Mouse (Mus musculus) forebrain, embryonic 16.5 days (tissue): ENCODE measurements at regions not wholly inside any gene's neighbourhood (a gene's known extent, or its start where the extent isn't known, plus 50 kb on each side); places are given as distances from the start of the nearest gene placed in this dataset.

ENCODE experiments used
- ATAC-seq: fragments of 200-750 bp; cut with Nextera tagmentation; 2 replicates; pipeline ENCODE4 v1.8.0; 2017; ENCODE audit warnings: mild to moderate bottlenecking, moderate library complexity
- H3K27ac ChIP-seq: fragments of 300-500 bp; sonication (generic); 2 replicates; pipeline ENCODE4 v1.5.1; 2014; ENCODE audit warnings: low read length, control low read depth
- H3K27me3 ChIP-seq: fragments of 300-500 bp; sonication (generic); replicated peaks from 2 replicates; pipeline ENCODE4 v1.6.1; 2014; ENCODE audit warnings: low read length; ENCODE audit not compliant: control insufficient read depth, insufficient read depth
- H3K36me3 ChIP-seq: fragments of 300-500 bp; sonication (generic); 2 replicates; pipeline ENCODE4 v1.6.1; 2014; ENCODE audit not compliant: control insufficient read depth, insufficient read depth
- H3K4me1 ChIP-seq: fragments of 300-500 bp; sonication (generic); replicated peaks from 2 replicates; pipeline ENCODE4 v1.6.1; 2014; ENCODE audit warnings: low read length; ENCODE audit not compliant: control insufficient read depth, insufficient read depth
- H3K4me2 ChIP-seq: fragments of 300-500 bp; sonication (generic); 2 replicates; pipeline ENCODE4 v1.6.1; 2014; ENCODE audit warnings: mild to moderate bottlenecking, low read length, control low read depth
- H3K4me3 ChIP-seq: fragments of 300-500 bp; sonication (generic); replicated peaks from 2 replicates; pipeline ENCODE4 v1.5.1; 2014; ENCODE audit warnings: mild to moderate bottlenecking, low read length, control low read depth
- H3K9ac ChIP-seq: fragments of 300-500 bp; sonication (generic); replicated peaks from 2 replicates; pipeline ENCODE4 v1.6.1; 2014; ENCODE audit warnings: low read depth, low read length, control low read depth
- H3K9me3 ChIP-seq: fragments of 300-500 bp; sonication (generic); 2 replicates; pipeline ENCODE4 v1.6.1; 2016; ENCODE audit warnings: low read length; ENCODE audit not compliant: control insufficient read depth
- WGBS: fragments of 180-500 bp; shearing (Covaris S2); extraction: QIAGEN DNeasy Blood & Tissue Kit; methylation state at CpG from one replicate; pipeline ENCODE4 v1.1.7; 2014; 5-methylcytosine and 5-hydroxymethylcytosine counted together

DNA sequence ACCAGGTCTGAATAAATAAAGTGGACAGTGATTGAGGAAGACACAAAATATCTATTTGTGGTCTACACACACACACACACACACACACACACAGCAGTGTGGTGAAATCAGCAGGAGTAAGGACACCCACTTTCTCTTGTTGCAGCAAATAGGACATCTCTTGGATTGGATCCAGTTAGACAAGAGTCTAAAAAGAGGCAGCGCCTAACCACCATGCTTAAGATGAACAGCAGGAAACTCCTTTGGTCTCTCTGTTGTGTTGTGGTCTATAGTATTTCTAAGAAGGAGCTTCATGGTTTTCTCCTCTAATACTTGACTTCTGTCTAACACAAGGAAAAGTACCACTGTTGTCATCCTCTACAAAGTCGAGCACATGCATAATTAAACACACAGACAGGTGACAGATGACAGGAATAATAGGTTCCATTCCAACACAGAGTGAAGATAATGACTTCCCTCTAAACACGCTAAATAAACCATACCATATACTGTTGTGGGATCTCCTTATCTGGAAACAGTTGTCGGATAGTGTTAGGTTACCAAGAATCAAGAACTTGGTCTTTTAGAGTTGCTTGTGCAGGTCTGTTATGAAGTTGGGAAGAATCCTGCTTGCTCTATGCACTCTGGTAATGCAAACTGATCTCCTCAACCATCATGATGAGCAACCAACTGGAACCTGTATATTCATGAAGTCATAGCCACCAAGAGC is 82.6 kb upstream of the Bmp2k start:
- Histone ChIP-seq H3K9me3 (no peaks in the 10 kb centered on the region), H3K4me1 (peaks cover 2% of the 10 kb centered on the region; the same call in 1 of the 2 replicates), H3K4me3 (no peak overlapping the region), H3K4me2 (no peak overlapping the region), H3K9ac (no peak overlapping the region), H3K27me3 (no peaks in the 10 kb centered on the region), H3K36me3 (no peaks in the 10 kb centered on the region), H3K27ac (no peak overlapping the region)
- no peak for ATAC-seq
- WGBS: 88% methylated on average over 4 of the region's 4 CpGs

DNA sequence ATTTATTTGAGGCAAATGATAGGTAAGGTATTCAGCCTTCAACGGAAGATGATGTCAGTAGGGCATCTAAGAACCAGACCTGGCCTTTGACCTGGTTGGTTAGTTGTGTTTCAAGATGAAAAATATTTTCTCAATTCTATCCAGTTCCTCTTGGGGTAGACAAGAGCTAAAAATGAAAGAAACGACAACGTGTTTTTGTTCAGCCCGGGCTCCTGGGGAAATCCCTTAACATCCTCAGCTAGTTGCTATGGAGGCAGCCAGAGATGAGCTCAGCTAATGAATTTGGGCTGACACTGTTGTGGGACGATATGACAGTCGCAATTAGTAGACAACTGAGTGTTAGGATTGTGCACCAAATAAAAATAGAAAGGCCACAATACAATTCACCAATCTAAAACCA is 80.6 kb upstream of the Bmp2k start:
- Histone ChIP-seq H3K4me1 (no peaks in the 10 kb centered on the region; the same call in 1 of the 2 replicates), H3K27ac (no peak overlapping the region), H3K9ac (no peak overlapping the region), H3K36me3 (no peaks in the 10 kb centered on the region), H3K27me3 (no peaks in the 10 kb centered on the region), H3K4me3 (no peak overlapping the region), H3K9me3 (no peaks in the 10 kb centered on the region), H3K4me2 (no peak overlapping the region)
- WGBS: 67% methylated on average over 6 of the region's 6 CpGs
- no peak for ATAC-seq

- no peak overlapping the region for H3K4me2 ChIP-seq
- no peak overlapping the region for H3K27ac ChIP-seq
- no peaks in the 10 kb centered on the region for H3K36me3 ChIP-seq
- H3K4me1 ChIP-seq: no peaks in the 10 kb centered on the region; the same call in 1 of the 2 replicates
- H3K4me3 ChIP-seq: no peak overlapping the region
- no peak overlapping the region for H3K9ac ChIP-seq
- 38% methylated on average over 10 of the region's 10 CpGs for WGBS
- ATAC-seq: peak; percentile 64; the same call in 1 of the 2 replicates
- H3K27me3 ChIP-seq: no peaks in the 10 kb centered on the region
- no peaks in the 10 kb centered on the region for H3K9me3 ChIP-seq
Observed at GRCm38 (mm10) chr5:96917596-96918258, 79.8 kb upstream of the Bmp2k start.

DNA sequence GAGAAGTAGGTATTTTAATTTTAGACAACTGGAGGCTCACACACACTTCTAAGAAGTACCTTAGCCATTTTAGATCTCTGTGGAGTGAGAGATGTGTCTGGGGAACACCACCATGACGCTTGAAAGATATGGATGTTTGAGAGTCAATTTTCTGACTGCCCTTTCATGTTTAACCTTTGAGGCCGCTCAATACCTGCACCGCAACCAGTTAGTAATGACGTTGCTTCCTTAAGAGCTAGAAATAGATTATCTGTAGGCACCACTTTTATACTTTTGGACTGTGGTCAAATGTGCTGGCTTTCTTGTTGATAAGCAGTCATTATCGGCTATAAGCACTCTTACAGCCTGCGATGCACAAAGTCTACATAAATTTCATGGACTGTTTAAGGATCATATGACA is 78.3 kb upstream of the Bmp2k start:
- Histone ChIP-seq H3K9ac (no peak overlapping the region), H3K27ac (no peak overlapping the region), H3K4me1 (no peaks in the 10 kb centered on the region; the same call in 1 of the 2 replicates), H3K4me3 (no peak overlapping the region), H3K27me3 (no peaks in the 10 kb centered on the region), H3K4me2 (no peak overlapping the region), H3K9me3 (no peaks in the 10 kb centered on the region), H3K36me3 (no peaks in the 10 kb centered on the region)
- 95% methylated on average over 6 of the region's 6 CpGs for WGBS
- no peak for ATAC-seq

GRCm38 (mm10) chr5:96921037-96921436 is 76.5 kb upstream of the Bmp2k start:
- H3K27me3 ChIP-seq: no peaks in the 10 kb centered on the region
- no peak overlapping the region for H3K4me2 ChIP-seq
- H3K27ac ChIP-seq: no peak overlapping the region
- no peaks in the 10 kb centered on the region; the same call in 1 of the 2 replicates for H3K4me1 ChIP-seq
- H3K4me3 ChIP-seq: no peak overlapping the region
- WGBS: 94% methylated on average over 6 of the region's 6 CpGs
- ATAC-seq: no peak
- no peaks in the 10 kb centered on the region for H3K36me3 ChIP-seq
- no peaks in the 10 kb centered on the region for H3K9me3 ChIP-seq
- H3K9ac ChIP-seq: no peak overlapping the region

- 81% methylated on average over 6 of the region's 6 CpGs for WGBS
- H3K9me3 ChIP-seq: no peaks in the 10 kb centered on the region
- H3K4me2 ChIP-seq: no peak overlapping the region
- no peaks in the 10 kb centered on the region for H3K27me3 ChIP-seq
- no peaks in the 10 kb centered on the region for H3K36me3 ChIP-seq
- H3K4me1 ChIP-seq: no peaks in the 10 kb centered on the region; the same call in 1 of the 2 replicates
- no peak overlapping the region for H3K9ac ChIP-seq
- ATAC-seq: no peak
- no peak overlapping the region for H3K27ac ChIP-seq
- H3K4me3 ChIP-seq: no peak overlapping the region
Observed at GRCm38 (mm10) chr5:96921511-96921910, 76.0 kb upstream of the Bmp2k start.

GRCm38 (mm10) chr5:96921973-96922715 is 75.3 kb upstream of the Bmp2k start:
- no peak overlapping the region for H3K4me3 ChIP-seq
- no peaks in the 10 kb centered on the region for H3K36me3 ChIP-seq
- no peak overlapping the region for H3K9ac ChIP-seq
- no peaks in the 10 kb centered on the region for H3K27me3 ChIP-seq
- ATAC-seq: no peak
- no peaks in the 10 kb centered on the region for H3K9me3 ChIP-seq
- no peak overlapping the region for H3K27ac ChIP-seq
- H3K4me1 ChIP-seq: no peaks in the 10 kb centered on the region; the same call in 1 of the 2 replicates
- no peak overlapping the region for H3K4me2 ChIP-seq
- 64% methylated on average over 11 of the region's 11 CpGs for WGBS

DNA sequence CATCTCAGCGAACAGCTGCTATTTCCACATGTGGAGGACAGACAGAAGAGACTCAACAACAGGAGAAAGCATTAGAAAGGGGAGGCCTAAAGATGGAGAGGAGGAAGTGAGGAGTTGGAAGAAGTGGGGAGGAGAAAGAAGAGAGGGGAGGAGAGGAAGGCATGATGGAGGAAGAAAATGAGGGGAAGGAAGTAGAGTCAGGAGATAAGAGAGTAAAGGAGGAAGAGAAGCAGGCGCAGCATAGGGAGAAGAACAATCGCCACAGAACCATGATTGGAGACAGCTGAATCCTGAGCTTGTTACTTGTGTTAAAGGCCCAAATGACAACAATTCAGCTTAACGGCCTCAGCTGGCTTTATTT is 74.8 kb upstream of the Bmp2k start:
- ATAC-seq: no peak
- no peaks in the 10 kb centered on the region for H3K36me3 ChIP-seq

GRCm38 (mm10) chr5:96923526-96923925 is 74.0 kb upstream of the Bmp2k start:
- Histone ChIP-seq H3K36me3 (no peaks in the 10 kb centered on the region), H3K4me1 (no peaks in the 10 kb centered on the region), H3K4me2 (no peak overlapping the region), H3K9ac (no peak overlapping the region), H3K27ac (no peak overlapping the region), H3K9me3 (no peaks in the 10 kb centered on the region), H3K27me3 (no peaks in the 10 kb centered on the region), H3K4me3 (no peak overlapping the region)
- 93% methylated on average over 1 of the region's 1 CpGs for WGBS
- ATAC-seq: no peak

More for the DNA sequence above, 74.8 kb upstream of the Bmp2k start:
- H3K27me3 ChIP-seq: no peaks in the 10 kb centered on the region
- no peak overlapping the region for H3K9ac ChIP-seq
- no peaks in the 10 kb centered on the region for H3K9me3 ChIP-seq
- no peaks in the 10 kb centered on the region; the same call in 1 of the 2 replicates for H3K4me1 ChIP-seq
- no peak overlapping the region for H3K4me3 ChIP-seq
- no peak overlapping the region for H3K27ac ChIP-seq
- no peak overlapping the region for H3K4me2 ChIP-seq
- 41% methylated on average over 4 of the region's 4 CpGs for WGBS
